Mouse (Mus musculus) layer of hippocampus, postnatal 10 days (tissue): Measurements from ENCODE around the gene Ppp2r5b. TPM values are rescaled to one million over a fixed set of nuclear protein-coding genes. Genes with fewer than 3 reads are reported as not detected.

Experiments used
- DNase-seq, 2 experiments: peaks; one replicate each; pipeline ENCODE4 v3.0.0; 2021; ENCODE audit warnings: low spot score in 2 of 2
- total RNA-seq, 2 experiments: library from RNA; stranded (reverse); gene quantifications; 2 replicates each; pipeline ENCODE4 v1.2.3; 2021

Gene Ppp2r5b
- total RNA-seq, 2 experiments from 2014 or later = 187 to 188 TPM

GRCm38 (mm10) chr19:6269798-6270475 is 34.3 kb upstream of the Ppp2r5b start:
- no peak for DNase-seq

DNA sequence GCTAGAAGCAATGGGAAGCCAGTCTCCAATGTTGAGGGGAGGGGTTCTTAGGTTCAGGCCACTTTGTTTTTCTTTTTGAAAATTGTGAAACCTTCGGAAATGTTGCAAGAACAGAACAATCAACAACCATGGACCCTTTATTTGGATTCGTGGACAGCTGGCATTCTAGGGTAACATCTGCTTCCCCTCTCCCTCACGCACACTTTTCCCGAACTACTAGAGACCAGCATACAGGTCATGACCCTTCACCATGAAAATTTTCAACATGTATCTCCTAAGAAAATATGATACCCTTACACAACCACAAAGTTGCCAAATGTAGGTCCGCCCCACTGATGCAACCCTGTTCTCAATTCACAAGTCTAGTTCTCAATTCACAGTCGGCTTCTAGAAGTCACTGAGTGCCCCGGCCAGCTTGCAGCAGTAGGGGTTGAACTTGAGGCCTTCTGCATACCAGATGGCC is 33.0 kb upstream of the Ppp2r5b start:
- DNase-seq = no peak

DNA sequence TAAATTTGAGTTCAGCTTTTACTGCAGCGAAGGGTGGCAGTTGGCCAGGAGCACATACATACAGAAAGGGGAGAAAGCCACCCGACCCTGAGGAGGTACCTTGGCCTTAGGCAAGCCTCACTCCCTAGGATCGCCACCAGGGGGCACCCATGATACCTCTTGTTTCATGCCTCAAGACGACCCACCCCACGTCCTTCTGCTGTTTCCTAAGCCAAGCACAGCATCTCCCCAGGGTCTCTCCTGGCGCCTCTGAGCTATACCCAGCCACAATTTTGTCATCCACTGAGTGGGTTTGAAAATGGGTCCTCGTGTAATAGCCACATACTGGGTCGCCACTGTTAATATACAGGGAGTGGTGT is 32.5 kb upstream of the Ppp2r5b start:
- peak; percentile 87 to 90 for DNase-seq

- DNase-seq = no peak
Observed at GRCm38 (mm10) chr19:6267306-6268169, 31.9 kb upstream of the Ppp2r5b start.

DNA sequence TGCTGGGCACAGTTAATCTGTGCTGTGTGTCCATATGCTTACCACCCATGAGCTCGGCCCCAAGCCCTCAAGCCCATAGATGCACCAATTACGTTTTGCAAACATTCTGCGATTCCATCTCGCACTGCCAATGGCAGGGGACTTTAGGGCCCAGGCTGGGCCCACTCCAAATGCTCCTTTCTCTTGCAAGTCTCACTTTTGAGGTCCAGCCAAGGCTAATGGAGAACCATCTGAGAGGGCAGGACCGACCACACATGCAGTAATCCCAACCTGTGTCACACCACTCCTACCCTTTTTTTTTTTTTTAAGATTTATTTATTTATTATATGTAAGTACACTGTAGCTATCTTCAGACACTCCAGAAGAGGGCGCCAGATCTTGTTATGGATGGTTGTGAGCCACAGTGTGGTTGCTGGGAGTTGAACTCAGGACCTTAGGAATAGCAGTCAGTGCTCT is 30.1 kb upstream of the Ppp2r5b start:
- DNase-seq = no peak

DNA sequence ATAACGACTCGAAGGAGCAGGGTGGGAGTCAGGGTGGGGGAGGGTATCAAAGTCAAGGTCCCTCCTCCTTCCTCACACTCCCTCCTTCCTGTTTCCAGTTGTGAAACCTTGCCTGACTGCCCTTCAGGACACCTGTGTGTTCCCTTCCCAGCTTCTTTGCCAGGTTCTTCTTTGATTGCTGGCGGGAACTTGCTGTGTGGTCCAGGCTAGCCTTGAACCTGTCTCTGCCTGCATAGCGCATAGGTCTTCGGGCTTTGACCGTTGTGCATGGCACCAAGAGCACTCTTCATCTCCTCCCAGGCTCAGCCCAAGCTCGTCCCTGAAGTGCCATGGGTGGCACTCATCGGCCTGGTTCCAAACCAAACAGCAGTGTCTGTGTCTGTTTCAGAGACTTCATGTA is 29.3 kb upstream of the Ppp2r5b start:
- DNase-seq = no peak

GRCm38 (mm10) chr19:6264200-6264599 is 28.5 kb upstream of the Ppp2r5b start:
- DNase-seq = no peak

DNA sequence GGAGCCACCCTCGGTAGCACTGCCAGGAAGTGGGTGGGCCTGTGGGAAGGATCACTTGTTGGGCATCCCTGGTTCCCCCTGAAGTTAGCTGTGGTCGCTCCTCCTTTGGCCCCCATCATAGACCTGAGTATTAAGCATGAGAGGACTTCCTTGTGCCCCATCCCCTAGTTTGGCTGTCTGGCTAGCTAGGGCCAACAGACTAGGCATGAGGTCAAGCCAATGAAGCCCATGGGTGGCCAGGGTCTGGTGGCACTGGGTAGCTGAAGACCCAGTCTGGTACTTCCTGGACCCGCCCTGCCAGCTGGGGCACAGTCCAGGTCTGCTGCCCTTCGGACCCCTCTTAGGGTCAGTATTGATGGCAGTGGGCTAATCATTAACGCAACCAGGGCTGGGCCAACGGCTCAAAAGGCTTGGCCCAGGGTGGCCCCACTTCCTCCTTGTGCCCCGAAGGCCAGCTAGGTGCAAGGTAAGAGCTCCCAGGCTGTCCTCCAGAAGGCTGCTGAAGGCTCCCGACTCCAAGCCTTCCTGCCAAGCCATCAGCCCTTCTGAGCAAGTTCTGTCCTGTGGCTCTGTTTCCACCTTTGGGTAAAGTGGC is 27.3 kb upstream of the Ppp2r5b start:
- DNase-seq = no peak

DNA sequence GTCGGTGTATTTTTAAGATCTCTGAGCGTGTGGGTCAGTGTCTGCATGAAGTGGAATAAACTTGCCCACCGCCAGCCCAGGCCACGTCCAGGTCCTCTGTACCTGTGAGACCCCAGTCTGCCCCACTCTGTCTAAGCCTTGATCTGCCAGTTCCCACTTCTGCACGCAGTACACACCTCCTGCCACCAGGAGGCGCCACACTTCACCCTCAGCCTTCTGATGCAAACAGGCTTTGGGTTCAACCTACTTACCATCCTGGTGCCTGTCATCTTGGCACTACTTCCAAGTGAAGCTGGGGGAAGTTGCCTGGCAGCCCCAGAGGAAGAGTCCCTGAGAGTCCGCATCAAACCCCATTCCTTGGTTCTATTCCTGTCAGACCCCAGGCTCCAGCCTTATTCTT is 26.6 kb upstream of the Ppp2r5b start:
- DNase-seq = peak; percentile 80 to 84

DNA sequence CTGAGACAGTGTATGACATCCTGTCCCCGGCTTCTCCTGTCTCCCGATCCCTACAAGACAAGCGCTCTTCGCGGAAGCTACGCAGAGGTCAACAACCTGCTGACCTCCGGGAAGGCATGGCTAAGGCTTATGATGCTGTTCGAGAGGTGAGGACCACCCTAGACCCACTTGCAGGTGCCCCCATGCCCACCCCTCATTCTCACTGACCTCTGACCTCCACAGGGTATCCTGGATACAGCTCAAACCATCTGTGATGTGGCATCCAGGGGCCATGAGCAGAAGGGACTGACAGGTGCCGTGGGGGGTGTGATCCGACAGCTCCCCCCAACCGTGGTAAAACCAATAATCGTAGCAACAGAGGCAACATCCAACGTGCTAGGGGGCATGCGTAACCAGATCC is 25.7 kb upstream of the Ppp2r5b start:
- DNase-seq = no peak

DNA sequence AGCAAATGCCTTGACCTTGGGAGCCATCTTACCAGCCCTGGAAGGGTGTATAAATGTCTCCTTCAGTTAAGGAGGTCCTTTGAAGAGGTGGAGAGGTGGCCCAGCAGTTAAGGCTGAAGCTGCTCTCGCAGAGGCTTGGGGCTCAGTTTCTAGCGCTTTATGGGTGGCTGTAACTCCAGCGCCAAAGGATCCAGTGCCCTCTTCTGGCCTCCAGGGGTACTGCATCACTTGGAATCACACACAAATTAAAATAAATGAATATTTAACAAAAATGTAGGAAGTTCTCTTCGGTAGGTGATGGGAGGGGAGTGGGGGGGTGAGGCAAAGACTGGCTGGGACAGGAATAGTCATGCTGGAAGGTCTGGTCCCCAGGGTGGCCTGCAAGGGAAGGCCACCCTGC is 25.3 kb upstream of the Ppp2r5b start:
- no peak for DNase-seq

- DNase-seq = no peak
Observed at GRCm38 (mm10) chr19:6260428-6260827, 24.8 kb upstream of the Ppp2r5b start.

DNA sequence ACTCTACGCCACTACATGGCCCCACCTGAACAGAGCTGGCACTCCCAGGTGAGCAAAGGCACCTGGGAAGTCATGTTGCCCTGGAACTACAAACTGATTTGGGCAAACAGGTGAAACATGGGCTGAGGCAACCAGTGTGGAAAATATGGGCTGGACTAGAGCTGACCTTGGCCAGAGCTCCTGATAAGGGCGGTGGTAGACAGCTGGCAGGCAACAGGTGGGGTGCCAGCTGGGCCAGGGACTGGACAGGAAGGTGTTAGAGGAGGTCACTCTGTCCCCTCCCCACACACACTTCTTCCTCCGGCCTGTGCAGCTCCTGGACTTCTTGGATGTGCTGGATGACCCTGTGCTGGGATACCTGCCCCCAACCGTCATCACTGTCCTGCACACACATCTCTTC is 17.3 kb upstream of the Ppp2r5b start:
- DNase-seq = no peak

DNA sequence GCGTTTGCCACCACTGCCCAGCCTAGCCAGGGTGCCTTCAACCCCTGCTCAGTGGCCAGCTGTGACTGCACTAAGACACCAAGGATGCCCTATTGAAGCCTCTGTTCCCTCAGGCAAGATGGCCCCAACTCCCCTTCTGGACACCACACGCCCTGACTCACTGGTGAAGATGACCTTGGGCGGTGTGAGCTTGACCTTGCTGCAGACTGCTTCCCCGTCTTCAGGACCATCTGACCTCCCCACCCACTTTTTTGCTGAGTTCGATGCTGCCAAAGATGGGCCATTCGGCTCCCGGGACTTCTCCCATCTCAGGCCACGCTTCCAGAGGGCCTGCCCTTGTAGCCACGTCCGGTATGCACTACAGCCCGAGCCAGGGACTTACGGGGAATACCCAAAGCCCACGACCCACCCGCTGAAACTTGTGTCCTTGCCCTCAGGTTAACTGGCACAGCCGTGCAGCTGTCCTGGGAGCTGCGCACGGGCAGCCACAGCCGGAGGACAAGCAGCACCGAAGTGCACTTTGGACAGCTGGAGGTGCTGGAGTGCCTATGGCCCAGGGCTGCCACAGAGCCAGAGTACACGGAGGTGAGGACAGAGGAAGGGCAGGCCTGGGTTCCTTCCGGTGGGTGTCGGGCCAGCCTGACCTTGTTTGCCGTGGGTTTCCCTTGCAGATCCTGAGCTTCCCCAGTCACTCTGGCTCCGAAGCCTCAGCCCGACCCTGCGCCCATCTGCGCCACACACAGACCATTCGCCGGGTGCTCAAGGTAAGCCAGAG is 12.0 kb upstream of the Ppp2r5b start:
- DNase-seq = no peak

- no peak for DNase-seq
Observed at GRCm38 (mm10) chr19:6245806-6246205, 10.1 kb upstream of the Ppp2r5b start.

GRCm38 (mm10) chr19:6243226-6243625 is 7.6 kb upstream of the Ppp2r5b start:
- no peak for DNase-seq

DNA sequence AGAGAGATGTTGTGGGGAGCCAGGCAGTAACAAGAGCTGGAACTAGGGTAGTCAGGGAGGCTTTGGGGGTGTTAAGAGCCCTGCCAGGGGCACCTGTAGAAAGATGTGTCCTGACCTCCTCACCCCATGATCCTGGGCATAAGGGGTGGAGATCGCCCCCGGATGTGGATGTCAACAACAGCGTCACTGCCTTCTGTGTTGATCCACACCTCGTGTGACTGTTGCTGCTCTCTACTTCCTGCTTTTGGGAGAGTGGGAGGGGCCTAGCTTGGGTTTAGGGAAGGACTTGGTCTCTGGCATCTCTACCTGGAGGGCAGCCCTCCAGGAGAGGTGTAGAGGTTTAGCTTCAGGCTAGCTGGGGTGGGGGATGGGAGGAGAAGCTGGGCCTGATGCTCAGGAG is 6.6 kb upstream of the Ppp2r5b start:
- DNase-seq = no peak

DNA sequence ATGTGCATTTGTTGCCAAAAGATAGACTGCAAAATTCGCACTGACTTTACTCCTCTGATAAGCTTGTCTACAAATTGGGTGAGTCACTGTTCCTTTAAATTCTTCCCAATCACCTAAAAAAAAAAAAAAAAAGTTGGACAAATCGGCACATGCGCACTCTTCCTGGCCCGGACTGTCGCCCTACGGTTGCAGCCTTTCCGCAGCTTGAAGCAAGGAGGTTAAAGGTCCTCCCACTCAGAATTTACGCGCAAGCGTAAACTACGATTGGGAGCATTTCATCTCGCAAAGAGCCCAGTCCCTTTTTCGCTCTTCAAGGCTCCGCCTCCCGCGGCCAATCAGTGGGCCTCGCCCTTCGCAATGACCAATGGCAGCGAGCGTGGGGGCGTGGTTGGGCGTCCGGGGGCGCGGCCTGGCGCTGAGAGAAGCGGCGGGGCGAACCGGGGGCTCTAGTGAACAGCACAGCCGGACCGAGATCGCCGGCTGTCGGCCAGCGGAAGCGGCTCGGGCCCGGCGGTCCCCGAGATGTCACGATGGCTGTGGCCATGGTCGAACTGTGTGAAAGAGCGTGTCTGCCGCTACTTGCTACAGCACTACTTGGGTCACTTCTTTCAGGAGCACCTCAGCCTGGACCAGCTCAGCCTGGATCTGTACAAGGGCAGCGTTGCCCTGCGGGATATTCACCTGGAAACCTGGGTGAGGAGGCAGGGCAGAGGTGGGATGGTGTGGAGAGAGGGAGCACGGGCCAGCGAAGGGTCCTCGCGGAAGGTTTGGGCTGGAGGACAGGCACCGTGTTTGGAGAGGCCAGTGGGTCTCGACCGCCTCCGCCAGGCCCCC is 5.8 kb upstream of the Ppp2r5b start, which contains the start of gene Atg2a:
TSS of gene Atg2a (plus strand) at position 395 of the 834 bp plus-strand sequence.
- DNase-seq = peak; percentile 97 to 98

- DNase-seq = no peak
Observed at GRCm38 (mm10) chr19:6240725-6241124, 5.1 kb upstream of the Ppp2r5b start.

DNA sequence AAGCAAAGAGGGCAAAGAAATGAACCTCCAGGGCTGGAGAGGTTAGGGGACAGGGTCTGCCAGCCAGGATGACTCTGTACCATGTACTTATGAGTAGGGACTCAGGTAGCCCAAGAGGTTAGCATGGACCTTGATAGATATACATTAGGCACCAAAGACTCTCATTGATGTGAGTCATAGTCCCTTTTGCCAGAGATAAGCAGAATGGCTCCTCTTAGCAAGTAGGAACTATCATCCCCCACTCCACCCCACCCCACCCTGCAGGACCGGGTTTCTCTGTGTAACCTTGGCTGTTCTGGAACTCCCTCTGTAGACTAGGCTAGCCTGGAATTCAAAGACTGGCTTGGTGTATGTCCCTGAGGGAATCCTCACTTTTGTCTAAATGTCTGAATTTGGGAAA is 4.5 kb upstream of the Ppp2r5b start:
- no peak for DNase-seq
